ENCODE assay signal across 8 mouse cellular contexts in genomic region chr15:81924933-81925332, GRCm38 (mm10). TPM values are rescaled to one million over a fixed set of nuclear protein-coding genes. Genes with fewer than 3 reads are reported as not detected.
A peak's percentile ranks its signal among the peaks of the same experiment; 100 is the strongest.
DNase-seq lines count a peak whose midpoint lies in the region; ATAC-seq and TF ChIP-seq lines count a peak whose summit lies in the region.

No protein-coding gene starts in this region.

- peaks cover 38% of the 10 kb centered on the region for H3K79me2 ChIP-seq in MEL (ENCODE audit: control insufficient read depth, insufficient read depth, low read length, poor library complexity)

- ATAC-seq in forebrain, postnatal 0 days: no peak
- ATAC-seq in liver, embryonic 16.5 days (ENCODE audit: low read depth): peak; percentile 27; the same call in 1 of the 2 replicates

- H3K9me3 ChIP-seq in MEL (replicated peaks; ENCODE audit: insufficient read depth, low read length): no peaks in the 10 kb centered on the region
- H3K9me3 ChIP-seq in forebrain, postnatal 0 days (ENCODE audit: low read length): no peaks in the 10 kb centered on the region
- H3K9me3 ChIP-seq in liver, embryonic 16.5 days (replicated peaks; ENCODE audit: control insufficient read depth, low read length): no peaks in the 10 kb centered on the region

- 84% methylated on average over 11 of the region's 11 CpGs for WGBS in cerebellum, adult 2 months
- 74% methylated on average over 11 of the region's 11 CpGs for WGBS in forebrain, postnatal 0 days
- WGBS in liver, embryonic 16.5 days (ENCODE audit: insufficient replicate concordance): 37% methylated on average over 11 of the region's 11 CpGs

- no peak for TF ChIP-seq RAD21 in MEL (IDR thresholded peaks at IDR 0.05; ENCODE audit: low read depth, low read length)

- H3K4me1 ChIP-seq in cerebellum, adult 2 months (ENCODE audit: control insufficient read depth, insufficient read depth, low read length): peaks cover 27% of the 10 kb centered on the region
- peaks cover 0 to 15% of the 10 kb centered on the region in 2 experiments; a peak in 3 of 4 replicates for H3K4me1 ChIP-seq in MEL (ENCODE audit: control insufficient read depth in 1 of 2, insufficient read depth in 2 of 2, low read length in 2 of 2)
- H3K4me1 ChIP-seq in forebrain, postnatal 0 days (ENCODE audit: insufficient read depth): peaks cover 18% of the 10 kb centered on the region
- H3K4me1 ChIP-seq in liver, embryonic 16.5 days (ENCODE audit: control insufficient read depth, low read depth, low read length): peaks cover 32% of the 10 kb centered on the region

- no peak; the same call in 1 of the 2 replicates for TF ChIP-seq POLR2A in cerebellum, adult 2 months (IDR thresholded peaks at IDR 0.05; ENCODE audit: borderline replicate concordance, insufficient read depth, low read length)
- TF ChIP-seq POLR2A in MEL (IDR thresholded peaks at IDR 0.05; ENCODE audit: control insufficient read depth in 1 of 2, insufficient read depth in 1 of 2, low read depth in 1 of 2, low read length in 2 of 2, poor library complexity in 1 of 2): no peak

- H3K36me3 ChIP-seq in MEL (ENCODE audit: control insufficient read depth in 1 of 2, insufficient read depth in 2 of 2, low read length in 2 of 2): peaks cover 0 to 14% of the 10 kb centered on the region in 2 experiments; a peak in 2 of 4 replicates
- H3K36me3 ChIP-seq in forebrain, postnatal 0 days (ENCODE audit: insufficient read depth): peaks cover 11% of the 10 kb centered on the region
- no peaks in the 10 kb centered on the region for H3K36me3 ChIP-seq in liver, embryonic 16.5 days (ENCODE audit: control insufficient read depth, insufficient read depth)

- no peak overlapping the region for H3K27ac ChIP-seq in cerebellum, adult 2 months (ENCODE audit: insufficient read depth, low read length)
- H3K27ac ChIP-seq in MEL (ENCODE audit: control insufficient read depth, low read depth, low read length): peak overlapping the region; percentile 69
- no peak overlapping the region for H3K27ac ChIP-seq in forebrain, postnatal 0 days (ENCODE audit: low read depth, low read length)
- H3K27ac ChIP-seq in liver, embryonic 16.5 days (ENCODE audit: low read length): peak overlapping the region; percentile 68

- H3K4me2 ChIP-seq in forebrain, postnatal 0 days (ENCODE audit: low read depth): peak overlapping the region; percentile 84
- peak overlapping the region; percentile 97 for H3K4me2 ChIP-seq in liver, embryonic 16.5 days (ENCODE audit: low read depth, low read length)

- no peaks in the 10 kb centered on the region for H3K27me3 ChIP-seq in cerebellum, adult 2 months (ENCODE audit: control insufficient read depth, insufficient read depth, low read length)
- no peaks in the 10 kb centered on the region for H3K27me3 ChIP-seq in MEL (ENCODE audit: control insufficient read depth in 1 of 2, insufficient read depth in 2 of 2, low read length in 2 of 2)
- no peaks in the 10 kb centered on the region for H3K27me3 ChIP-seq in forebrain, postnatal 0 days (ENCODE audit: insufficient read depth, low read length)
- no peaks in the 10 kb centered on the region for H3K27me3 ChIP-seq in liver, embryonic 16.5 days (ENCODE audit: control insufficient read depth, insufficient read depth, low read depth, low read length)

- peak overlapping the region; percentile 95 for H3K9ac ChIP-seq in MEL (ENCODE audit: control insufficient read depth, low read depth, low read length, poor library complexity, severe bottlenecking)
- H3K9ac ChIP-seq in forebrain, postnatal 0 days: peak overlapping the region; percentile 78
- H3K9ac ChIP-seq in liver, embryonic 16.5 days (ENCODE audit: low read depth, low read length): peak overlapping the region; percentile 67

- TF ChIP-seq EP300 in MEL (IDR thresholded peaks at IDR 0.05; ENCODE audit: low read depth in 1 of 2, low read length in 2 of 2): peak in 1 of 2 experiments; percentile 34; a peak in 1 of 4 replicates

- peak overlapping the region; percentile 55 for H3K4me3 ChIP-seq in cerebellum, adult 2 months (replicated peaks; ENCODE audit: insufficient read depth, low read depth, low read length)
- H3K4me3 ChIP-seq in MEL (ENCODE audit: control insufficient read depth in 1 of 2, insufficient read depth in 1 of 2, low read depth in 2 of 2, low read length in 2 of 2): peak overlapping the region; percentile 85 to 91
- peak overlapping the region; percentile 70 for H3K4me3 ChIP-seq in forebrain, postnatal 0 days (ENCODE audit: low read depth, low read length)
- peak overlapping the region; percentile 66 for H3K4me3 ChIP-seq in liver, embryonic 16.5 days (ENCODE audit: low read depth, low read length)

- no peak for TF ChIP-seq CTCF in cerebellum, adult 2 months (IDR thresholded peaks at IDR 0.05; ENCODE audit: borderline replicate concordance, insufficient read depth, low read depth, low read length)
- TF ChIP-seq CTCF in MEL (IDR thresholded peaks at IDR 0.05 in 2 of 3, conservative IDR thresholded peaks at IDR 0.05 in 1 of 3; ENCODE audit: control insufficient read depth in 1 of 3, insufficient read depth in 1 of 3, low read depth in 2 of 3, low read length in 3 of 3, poor library complexity in 1 of 3, severe bottlenecking in 1 of 3): no peak
- no peak for TF ChIP-seq CTCF in forebrain, postnatal 0 days (IDR thresholded peaks at IDR 0.05; ENCODE audit: low read depth)

- no peak for DNase-seq in cerebellum, adult 2 months
- DNase-seq in cerebellum, adult 11-12 months: no peak
- DNase-seq in MEL (ENCODE audit: low read depth, low spot score): peak; percentile 79
- no peak for DNase-seq in forebrain, postnatal 0 days
- no peak for DNase-seq in right cerebral cortex, postnatal 14 days
- no peak for DNase-seq in left cerebral cortex, adult 9 months (ENCODE audit: low spot score in 2 of 2)
- no peak for DNase-seq in kidney, adult 11 months

TF ChIP-seq in MEL, 35 proteins besides CTCF, POLR2A, EP300 and RAD21 (continues in another document):
- TF ChIP-seq SMC3 (IDR thresholded peaks at IDR 0.05; ENCODE audit: low read depth, low read length) (no peak), USF2 (IDR thresholded peaks at IDR 0.05; ENCODE audit: borderline replicate concordance in 1 of 2, insufficient read depth in 1 of 2, low read depth in 1 of 2, low read length in 2 of 2) (no peak), TCF12 (IDR thresholded peaks at IDR 0.05; ENCODE audit: low read depth, low read length) (peak; percentile 39; the same call in 1 of the 2 replicates), SIN3A (IDR thresholded peaks at IDR 0.05; ENCODE audit: low read length) (peak; percentile 58; the same call in 1 of the 2 replicates), ZKSCAN1 (IDR thresholded peaks at IDR 0.05; ENCODE audit: low read depth, low read length) (no peak), NRF1 (IDR thresholded peaks at IDR 0.05; ENCODE audit: insufficient read depth, low read depth, low read length, poor library complexity, severe bottlenecking) (no peak), MYC (IDR thresholded peaks at IDR 0.05; ENCODE audit: low read depth, low read length) (no peak), USF1 (IDR thresholded peaks at IDR 0.05; ENCODE audit: low read depth, low read length) (no peak), GATA1 (IDR thresholded peaks at IDR 0.05; ENCODE audit: low read depth, low read length) (peak; percentile 79)

RNA-seq across cellular contexts. Expression of gene Polr3h, which starts 1.1 kb away (rescaled TPM):
- 50.4 and 51.2 TPM in 2 replicates for polyA plus RNA-seq in cerebellum, adult 2 months (2012; rRNA removed)
- total RNA-seq in MEL (2012; rRNA removed): 87.9 and 109 TPM in 2 replicates
- 100 to 1,000 TPM in 1 of 2 experiments, not detected in 1; 304 TPM for polyA plus RNA-seq in MEL (2012; ENCODE audit: insufficient read depth in 1 of 2, insufficient read length in 2 of 2, low read depth in 1 of 2, low replicate concordance in 2 of 2, missing spikeins in 1 of 2)
- 52.8 and 62.5 TPM in 2 replicates for total RNA-seq in forebrain, postnatal 0 days (2014; rRNA removed)
- 105 and 113 TPM in 2 replicates for polyA plus RNA-seq in forebrain, postnatal 0 days (2015; fragmentation: Nextera tagmentation; extraction: Ambion mirVana)
- 53.2 and 55.3 TPM in 2 replicates for polyA plus RNA-seq in liver, embryonic 16.5 days (2015; fragmentation: Nextera tagmentation; extraction: Ambion mirVana)

RNA-seq across cellular contexts. Expression of gene Csdc2, which starts 11.6 kb away (rescaled TPM):
- polyA plus RNA-seq in cerebellum, adult 2 months (2012; rRNA removed): 258 and 264 TPM in 2 replicates
- not detected in 2 replicates for total RNA-seq in MEL (2012; rRNA removed)
- not detected for polyA plus RNA-seq in MEL (2012; ENCODE audit: insufficient read depth in 1 of 2, insufficient read length in 2 of 2, low read depth in 1 of 2, low replicate concordance in 2 of 2, missing spikeins in 1 of 2)
- 88.9 and 118 TPM in 2 replicates for total RNA-seq in forebrain, postnatal 0 days (2014; rRNA removed)
- 178 and 273 TPM in 2 replicates for polyA plus RNA-seq in forebrain, postnatal 0 days (2015; fragmentation: Nextera tagmentation; extraction: Ambion mirVana)
- 0.83 and 1.3 TPM in 2 replicates for polyA plus RNA-seq in liver, embryonic 16.5 days (2015; fragmentation: Nextera tagmentation; extraction: Ambion mirVana)

RNA-seq across cellular contexts. Expression of gene Pmm1, which starts 35.8 kb away (rescaled TPM):
- polyA plus RNA-seq in cerebellum, adult 2 months (2012; rRNA removed): 249 and 289 TPM in 2 replicates
- 72.7 and 77.5 TPM in 2 replicates for total RNA-seq in MEL (2012; rRNA removed)
- 100 to 1,000 TPM in 1 of 2 experiments, not detected in 1; 111 TPM for polyA plus RNA-seq in MEL (2012; ENCODE audit: insufficient read depth in 1 of 2, insufficient read length in 2 of 2, low read depth in 1 of 2, low replicate concordance in 2 of 2, missing spikeins in 1 of 2)
- 162 and 181 TPM in 2 replicates for total RNA-seq in forebrain, postnatal 0 days (2014; rRNA removed)
- 132 and 140 TPM in 2 replicates for polyA plus RNA-seq in forebrain, postnatal 0 days (2015; fragmentation: Nextera tagmentation; extraction: Ambion mirVana)
- 13.6 and 14.9 TPM in 2 replicates for polyA plus RNA-seq in liver, embryonic 16.5 days (2015; fragmentation: Nextera tagmentation; extraction: Ambion mirVana)

RNA-seq across cellular contexts. Expression of gene Aco2, which starts 52.8 kb away (rescaled TPM):
- polyA plus RNA-seq in cerebellum, adult 2 months (2012; rRNA removed): 621 and 638 TPM in 2 replicates
- total RNA-seq in MEL (2012; rRNA removed): 241 and 248 TPM in 2 replicates
- polyA plus RNA-seq in MEL (2012; ENCODE audit: insufficient read depth in 1 of 2, insufficient read length in 2 of 2, low read depth in 1 of 2, low replicate concordance in 2 of 2, missing spikeins in 1 of 2): 1,000 to 10,000 TPM in 1 of 2 experiments, 100 to 1,000 TPM in 1; 447 to 1,242 TPM
- total RNA-seq in forebrain, postnatal 0 days (2014; rRNA removed): 354 and 357 TPM in 2 replicates
- polyA plus RNA-seq in forebrain, postnatal 0 days (2015; fragmentation: Nextera tagmentation; extraction: Ambion mirVana): 234 and 251 TPM in 2 replicates
- polyA plus RNA-seq in liver, embryonic 16.5 days (2015; fragmentation: Nextera tagmentation; extraction: Ambion mirVana): 109 and 114 TPM in 2 replicates

RNA-seq across cellular contexts. Expression of gene Phf5a, which starts 53.2 kb away (rescaled TPM):
- 62.4 and 67.3 TPM in 2 replicates for polyA plus RNA-seq in cerebellum, adult 2 months (2012; rRNA removed)
- 112 and 128 TPM in 2 replicates for total RNA-seq in MEL (2012; rRNA removed)
- 100 to 1,000 TPM in 1 of 2 experiments, not detected in 1; 164 TPM for polyA plus RNA-seq in MEL (2012; ENCODE audit: insufficient read depth in 1 of 2, insufficient read length in 2 of 2, low read depth in 1 of 2, low replicate concordance in 2 of 2, missing spikeins in 1 of 2)
- 41.5 and 48.5 TPM in 2 replicates for total RNA-seq in forebrain, postnatal 0 days (2014; rRNA removed)
- 107 and 112 TPM in 2 replicates for polyA plus RNA-seq in forebrain, postnatal 0 days (2015; fragmentation: Nextera tagmentation; extraction: Ambion mirVana)
- 72.6 and 79.6 TPM in 2 replicates for polyA plus RNA-seq in liver, embryonic 16.5 days (2015; fragmentation: Nextera tagmentation; extraction: Ambion mirVana)

Comparison
In these comparisons a context has a peak if more than half of its experiments do, and no peak if none do; other contexts are left out.
1. H3K27ac ChIP-seq: peak in MEL (single experiment) and liver, embryonic 16.5 days (single experiment); none in cerebellum, adult 2 months (single experiment) and forebrain, postnatal 0 days (single experiment).
2. RNA of gene Csdc2, which starts 11.6 kb away (polyA plus RNA-seq): 178 to 273 TPM in forebrain, postnatal 0 days and 258 to 264 TPM in cerebellum, adult 2 months; 0.83 to 1.3 TPM in liver, embryonic 16.5 days and not detected in MEL; every median in the first group is over 10 times any median in the second.
3. Peak in every context shown above with its lines, with median percentiles within 50 percentile points of each other: H3K4me3 ChIP-seq and H3K9ac ChIP-seq.